Mouse (Mus musculus) intestine, postnatal 0 days (tissue): Measurements from ENCODE around the gene Igsf9. TPM values are rescaled to one million over a fixed set of nuclear protein-coding genes. Genes with fewer than 3 reads are reported as not detected.

Experiments used
- ATAC-seq: fragments of 200-750 bp; cut with Nextera tagmentation; 2 replicates; pipeline ENCODE4 v1.8.0; 2017; ENCODE audit warnings: mild to moderate bottlenecking, moderate TSS enrichment, moderate library complexity
- H3K27ac ChIP-seq: fragments of 300-500 bp; sonication (generic); 2 replicates; pipeline ENCODE4 v1.5.1; 2014; ENCODE audit warnings: mild to moderate bottlenecking, low read depth, low read length, moderate library complexity
- H3K27me3 ChIP-seq: fragments of 300-500 bp; sonication (generic); replicated peaks from 2 replicates; pipeline ENCODE4 v1.6.1; 2014; ENCODE audit warnings: low read length, mixed read lengths; ENCODE audit not compliant: control insufficient read depth, insufficient read depth
- H3K36me3 ChIP-seq: fragments of 300-500 bp; sonication (generic); 2 replicates; pipeline ENCODE4 v1.6.1; 2014; ENCODE audit warnings: mild to moderate bottlenecking, moderate library complexity; ENCODE audit not compliant: control insufficient read depth, insufficient read depth
- H3K4me1 ChIP-seq: fragments of 300-500 bp; sonication (generic); replicated peaks from 2 replicates; pipeline ENCODE4 v1.6.1; 2014; ENCODE audit warnings: antibody characterized with exemption, low read length, mixed read lengths; ENCODE audit not compliant: control insufficient read depth, insufficient read depth
- H3K4me2 ChIP-seq: fragments of 300-500 bp; sonication (generic); replicated peaks from 2 replicates; pipeline ENCODE4 v1.6.1; 2014; ENCODE audit warnings: low read depth, mild to moderate bottlenecking, moderate library complexity
- H3K4me3 ChIP-seq: fragments of 300-500 bp; sonication (generic); 2 replicates; pipeline ENCODE4 v1.5.1; 2014; ENCODE audit warnings: low read depth, low read length
- H3K9ac ChIP-seq: fragments of 300-500 bp; sonication (generic); 2 replicates; pipeline ENCODE4 v1.6.1; 2014; ENCODE audit warnings: mild to moderate bottlenecking, low read depth, low read length
- H3K9me3 ChIP-seq: fragments of 300-500 bp; sonication (generic); 2 replicates; pipeline ENCODE4 v1.6.1; 2016; ENCODE audit warnings: mixed run types; ENCODE audit not compliant: control insufficient read depth
- CTCF ChIP-seq: sonication (generic); IDR thresholded peaks from 2 replicates; pipeline ENCODE4 v1.5.1; 2016; ENCODE audit warnings: low read depth, mild to moderate bottlenecking, control low read depth, antibody characterized with exemption, moderate library complexity
- WGBS: fragments of 180-500 bp; shearing (Covaris S2); extraction: QIAGEN DNeasy Blood & Tissue Kit; methylation state at CpG from one replicate; pipeline ENCODE4 v1.1.7; 2014; 5-methylcytosine and 5-hydroxymethylcytosine counted together
- polyA plus RNA-seq: library from polyadenylated mRNA; unstranded; fragments of >200 nt; fragmentation: Nextera tagmentation; extraction: Ambion mirVana; gene quantifications from 2 replicates; pipeline ENCODE4 v1.2.1, GENCODE M21; 2015

Gene Igsf9
- polyA plus RNA-seq, 1 experiment from 2014 or later, result 73.4 TPM

DNA sequence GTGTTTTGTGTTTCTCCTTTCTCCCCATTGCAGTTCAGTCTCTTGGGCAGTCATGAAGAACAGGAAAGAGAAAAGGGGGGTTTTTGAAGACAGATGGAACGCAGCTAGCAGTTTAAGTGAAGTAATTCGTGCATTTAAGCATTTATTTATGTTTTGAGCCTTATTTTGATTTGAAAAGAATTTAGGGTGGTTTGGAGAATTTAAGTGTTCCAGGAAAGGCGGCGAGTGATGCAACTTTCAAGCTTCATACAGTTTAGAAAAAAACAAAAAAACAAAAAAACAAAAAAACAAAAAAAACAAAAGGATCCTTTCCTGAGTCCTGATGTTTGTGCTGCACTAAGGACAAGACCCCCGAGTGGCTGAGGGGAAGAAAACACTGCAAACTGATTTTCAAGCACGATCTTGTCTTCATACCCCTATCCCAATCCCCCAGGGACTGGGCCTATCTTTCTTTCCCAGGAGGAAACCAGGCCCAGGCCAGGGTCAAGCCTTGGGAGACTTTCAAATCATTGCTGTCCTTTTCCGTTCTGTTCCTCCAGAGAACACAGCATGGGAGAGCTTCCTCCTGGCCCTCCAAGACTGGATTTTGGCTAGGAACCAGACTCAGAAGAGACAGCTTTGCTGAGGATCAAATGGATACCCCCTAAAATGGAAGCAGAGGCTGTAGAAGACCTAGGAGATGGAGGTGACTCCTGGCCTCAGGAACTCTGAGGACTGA is 33.1 kb downstream of the Igsf9 start:
- no peaks in the 10 kb centered on the region for H3K9me3 ChIP-seq
- no peaks in the 10 kb centered on the region for H3K36me3 ChIP-seq
- H3K4me1 ChIP-seq, result peaks cover 8% of the 10 kb centered on the region
- no peak for TF ChIP-seq CTCF
- no peak overlapping the region for H3K4me2 ChIP-seq
- WGBS, result 60% methylated on average over 7 of the region's 7 CpGs
- no peak for ATAC-seq
- H3K27me3 ChIP-seq, result no peaks in the 10 kb centered on the region
- no peak overlapping the region for H3K4me3 ChIP-seq
- H3K27ac ChIP-seq, result peak overlapping the region; percentile 80
- H3K9ac ChIP-seq, result no peak overlapping the region

DNA sequence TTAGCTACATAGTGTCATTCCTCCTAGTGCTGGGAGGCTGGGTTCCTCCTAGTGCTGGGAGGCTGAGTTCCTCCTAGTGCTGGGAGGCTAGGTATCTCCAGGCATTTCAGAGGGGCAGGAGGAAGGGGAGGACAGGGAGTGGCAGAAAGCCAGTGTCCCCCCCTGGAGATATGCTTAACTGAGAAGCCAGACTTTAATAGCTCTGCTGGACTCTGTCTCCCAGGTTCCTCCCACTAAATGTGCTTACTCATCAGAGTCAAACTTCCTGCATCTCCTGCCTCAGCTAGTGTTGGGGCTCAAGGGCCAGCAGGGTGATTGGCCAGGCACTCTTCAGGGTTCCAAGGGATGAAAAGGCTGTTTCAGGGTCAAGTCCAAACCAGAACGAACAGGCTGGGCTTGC is 33.8 kb downstream of the Igsf9 start:
- Histone ChIP-seq H3K4me2 (no peak overlapping the region), H3K9ac (no peak overlapping the region), H3K27me3 (no peaks in the 10 kb centered on the region), H3K9me3 (no peaks in the 10 kb centered on the region), H3K4me1 (peaks cover 8% of the 10 kb centered on the region), H3K4me3 (no peak overlapping the region), H3K36me3 (no peaks in the 10 kb centered on the region), H3K27ac (peak overlapping the region; percentile 80)
- WGBS, result 32% methylated on average over 1 of the region's 1 CpGs
- ATAC-seq, result peak; percentile 83
- no peak for TF ChIP-seq CTCF

DNA sequence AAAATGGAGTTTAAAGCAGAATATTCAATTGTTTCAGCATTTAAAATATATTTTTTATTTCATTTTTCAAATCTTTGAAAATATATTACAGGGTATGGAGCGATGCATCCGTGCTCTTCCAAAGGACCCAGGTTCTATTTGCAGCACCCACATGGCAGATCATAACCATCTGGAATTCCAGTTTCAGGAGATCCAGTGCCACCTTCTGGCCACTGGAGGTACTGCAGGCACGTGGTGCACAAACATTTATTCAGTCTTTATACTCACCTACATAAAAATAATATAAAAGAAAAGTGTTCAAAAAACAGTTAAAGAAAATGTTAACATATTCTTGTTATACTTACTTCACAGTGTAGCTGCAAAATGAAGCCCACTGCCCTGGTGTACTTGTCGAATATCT is 36.4 kb downstream of the Igsf9 start:
- H3K27ac ChIP-seq, result no peak overlapping the region
- no peaks in the 10 kb centered on the region for H3K36me3 ChIP-seq
- ATAC-seq, result no peak
- no peak overlapping the region for H3K9ac ChIP-seq
- H3K9me3 ChIP-seq, result no peaks in the 10 kb centered on the region
- no peaks in the 10 kb centered on the region for H3K27me3 ChIP-seq
- no peak overlapping the region for H3K4me2 ChIP-seq
- 80% methylated on average over 4 of the region's 4 CpGs for WGBS
- peak; percentile 69 for TF ChIP-seq CTCF
- no peak overlapping the region for H3K4me3 ChIP-seq
- peaks cover 8% of the 10 kb centered on the region for H3K4me1 ChIP-seq

DNA sequence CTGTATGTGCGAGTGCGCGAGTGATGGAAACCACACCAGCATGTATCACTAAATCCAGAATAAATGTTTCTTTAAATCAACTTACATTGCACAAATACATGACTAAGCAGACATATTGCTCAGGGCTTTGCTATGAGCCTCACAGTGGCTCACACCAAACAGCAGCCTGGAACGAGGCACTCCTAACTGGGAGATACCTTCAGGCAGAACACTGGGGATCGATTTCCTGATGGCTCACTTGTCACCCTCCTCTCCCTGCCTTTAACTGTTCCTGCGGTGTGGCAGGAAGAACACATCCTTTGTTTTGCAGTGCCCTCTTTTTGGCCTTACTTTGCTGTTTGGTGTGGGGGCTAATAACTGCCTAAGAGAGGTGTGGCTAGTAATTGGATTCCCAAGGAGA is 38.1 kb downstream of the Igsf9 start:
- ATAC-seq, result no peak
- Histone ChIP-seq H3K27ac (no peak overlapping the region), H3K27me3 (no peaks in the 10 kb centered on the region), H3K4me1 (peaks cover 5% of the 10 kb centered on the region; the same call in 1 of the 2 replicates), H3K9ac (no peak overlapping the region), H3K36me3 (no peaks in the 10 kb centered on the region), H3K9me3 (no peaks in the 10 kb centered on the region), H3K4me3 (no peak overlapping the region), H3K4me2 (no peak overlapping the region)
- 53% methylated on average over 6 of the region's 6 CpGs for WGBS
- no peak for TF ChIP-seq CTCF

DNA sequence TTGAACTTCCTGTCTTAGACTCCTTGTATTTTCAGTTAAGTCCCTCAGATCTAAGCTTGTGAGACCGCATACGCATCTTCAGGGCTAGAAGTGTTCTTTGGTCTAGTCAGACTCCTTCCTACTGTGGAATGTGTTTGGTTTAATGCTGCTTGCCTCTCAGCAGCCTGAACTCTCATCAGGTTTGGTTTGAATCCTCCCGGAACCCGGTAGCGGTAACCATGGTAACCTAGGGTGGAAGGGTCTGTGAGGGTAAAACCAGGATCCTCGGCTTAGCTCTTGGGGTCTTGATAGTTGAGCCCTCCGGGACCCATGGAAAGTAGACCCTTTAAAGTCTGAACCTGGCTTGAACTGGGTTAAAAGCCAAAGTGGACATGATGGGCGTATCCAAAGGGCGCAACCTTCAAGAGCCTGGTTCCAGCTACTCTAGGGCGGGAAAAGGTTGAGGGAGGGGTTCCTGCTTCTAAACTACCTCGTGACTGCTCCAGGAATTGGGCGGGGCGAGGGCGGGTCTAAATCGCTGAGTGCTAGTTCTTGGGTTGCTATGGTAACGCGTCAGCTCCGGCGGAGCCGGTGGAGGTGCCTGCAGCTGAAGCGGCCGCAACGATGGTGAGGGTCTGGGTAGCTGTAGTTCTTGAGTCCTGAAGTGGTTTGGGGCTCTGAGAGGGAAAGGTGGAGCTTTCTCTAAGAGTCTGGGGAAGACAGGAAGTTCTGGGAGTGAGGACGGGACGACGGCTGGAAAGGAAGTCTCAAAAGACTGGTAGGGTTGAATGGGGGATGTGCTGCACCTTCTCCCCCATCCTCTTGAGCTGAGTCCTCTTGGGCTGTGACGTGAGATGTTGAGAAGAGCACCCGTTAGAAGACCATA is 39.2 kb downstream of the Igsf9 start, which contains the start of gene Cfap45:
Cfap45 (plus strand) TSS at position 226 of the 865 bp plus-strand sequence.
- Histone ChIP-seq H3K4me3 (peak within 1 kb of the TSS; percentile 31), H3K4me1 (no peaks in the 10 kb centered on the region), H3K36me3 (no peaks in the 10 kb centered on the region), H3K9me3 (no peaks in the 10 kb centered on the region), H3K4me2 (peak within 1 kb of the TSS; percentile 60), H3K9ac (no peak within 1 kb of the TSS; the same call in 1 of the 2 replicates), H3K27ac (no peak within 1 kb of the TSS), H3K27me3 (no peaks in the 10 kb centered on the region)
- TF ChIP-seq CTCF, result no peak
- 6% methylated on average over 28 of the region's 28 CpGs for WGBS
- peak; percentile 59 for ATAC-seq

DNA sequence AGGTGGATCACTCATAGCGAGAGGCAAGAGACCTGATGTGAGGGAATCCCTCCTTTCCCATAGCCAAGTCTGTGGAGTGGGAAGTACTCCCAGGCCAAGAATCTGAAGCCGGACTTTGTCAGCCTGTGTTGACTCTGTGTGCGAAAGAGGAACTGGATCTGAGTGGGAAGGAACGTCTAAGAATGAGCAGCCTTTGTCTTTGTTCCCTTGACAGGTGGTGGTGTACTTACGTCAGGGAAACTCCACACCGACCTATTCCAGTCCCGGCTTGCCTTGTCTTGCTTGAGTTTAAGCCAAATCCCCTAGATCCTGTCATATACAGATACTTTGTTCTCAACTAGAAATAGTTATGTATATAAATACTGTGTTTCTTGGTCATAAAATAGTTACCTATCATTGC is 40.9 kb downstream of the Igsf9 start:
- Histone ChIP-seq H3K9me3 (no peaks in the 10 kb centered on the region), H3K27ac (no peak overlapping the region), H3K9ac (no peak overlapping the region), H3K4me1 (no peaks in the 10 kb centered on the region), H3K4me2 (no peak overlapping the region), H3K27me3 (peaks cover 3% of the 10 kb centered on the region; the same call in 1 of the 2 replicates), H3K36me3 (no peaks in the 10 kb centered on the region), H3K4me3 (no peak overlapping the region)
- 65% methylated on average over 7 of the region's 7 CpGs for WGBS
- no peak for ATAC-seq
- TF ChIP-seq CTCF, result no peak
